Mouse (Mus musculus): ENCODE results near the gene Spg21. TPM values are rescaled to one million over a fixed set of nuclear protein-coding genes. Genes with fewer than 3 reads are reported as not detected.
A peak's percentile ranks its signal among the peaks of the same experiment; 100 is the strongest.

Spg21 gene
- total RNA-seq, 1 experiment from 2014 or later: 39.9 TPM

DNA sequence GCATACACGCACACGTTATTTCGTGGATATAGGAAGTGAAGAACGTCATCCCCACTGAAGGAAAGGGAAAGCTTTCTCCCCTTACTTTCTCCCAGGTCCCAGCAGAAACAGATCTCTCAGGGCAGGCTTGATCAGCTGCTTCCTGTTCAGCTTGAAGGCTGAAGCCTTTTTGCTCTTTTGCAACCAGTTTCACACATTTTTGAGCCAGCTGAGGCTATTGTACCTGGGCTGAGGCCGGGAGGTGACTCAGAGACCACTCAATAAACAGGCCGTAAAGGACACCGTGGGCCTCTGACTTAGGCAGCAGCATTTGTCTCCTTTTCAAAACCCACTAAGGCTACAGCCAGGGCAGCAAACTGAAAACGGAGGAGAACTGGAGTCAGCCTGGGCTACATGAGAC is 72.2 kb downstream of the Spg21 start:
- ATAC-seq (replicated peaks; ENCODE audit: low read depth, poor library complexity, severe bottlenecking): no peak

DNA sequence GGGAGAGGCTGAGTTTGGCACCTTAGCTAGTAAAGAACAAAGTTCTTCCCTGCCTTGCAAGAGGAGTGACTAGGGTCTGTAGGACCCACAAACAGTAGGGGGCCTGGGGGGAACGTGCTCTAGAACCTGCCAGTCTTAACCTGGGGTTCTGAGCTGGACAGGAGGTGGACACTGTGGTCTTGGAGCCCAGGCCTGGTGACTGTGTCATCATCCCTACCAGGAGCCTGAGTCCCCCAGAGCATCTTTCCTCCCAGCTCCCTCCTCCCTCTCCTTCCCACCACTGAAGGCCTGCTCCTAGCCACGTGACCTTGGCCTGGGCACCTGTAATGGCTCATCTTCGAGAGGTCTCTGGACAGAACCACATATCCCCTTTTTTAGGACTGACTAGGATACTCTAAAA is 73.4 kb downstream of the Spg21 start:
- ATAC-seq (replicated peaks; ENCODE audit: low read depth, poor library complexity, severe bottlenecking): no peak

DNA sequence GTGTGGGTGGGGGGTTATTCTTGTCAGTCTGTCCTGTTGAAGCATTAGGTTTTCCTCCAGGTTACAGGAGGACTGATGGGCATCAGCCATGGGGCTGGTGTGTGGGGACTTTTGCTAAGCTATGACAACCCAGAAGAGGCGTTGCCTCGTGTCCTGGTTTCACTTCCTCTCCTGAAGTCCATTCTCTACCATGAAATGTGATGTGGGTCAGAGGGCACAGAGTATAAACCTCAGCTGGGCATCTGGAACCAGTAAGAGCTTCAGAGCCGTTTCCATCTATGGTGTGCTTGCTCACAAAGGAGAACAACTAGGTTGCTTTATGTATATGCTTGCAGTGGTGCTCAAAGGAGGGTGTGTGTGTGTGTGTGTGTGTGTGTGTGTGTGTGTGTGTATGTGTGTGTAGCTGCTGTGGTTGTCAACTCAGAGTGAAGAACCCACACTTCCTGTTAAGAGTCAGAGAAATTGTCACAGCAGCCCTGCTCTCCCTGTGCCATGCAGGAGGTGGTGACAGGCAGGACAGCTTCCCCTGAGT is 74.5 kb downstream of the Spg21 start:
- ATAC-seq (replicated peaks; ENCODE audit: low read depth, poor library complexity, severe bottlenecking): peak; percentile 68

DNA sequence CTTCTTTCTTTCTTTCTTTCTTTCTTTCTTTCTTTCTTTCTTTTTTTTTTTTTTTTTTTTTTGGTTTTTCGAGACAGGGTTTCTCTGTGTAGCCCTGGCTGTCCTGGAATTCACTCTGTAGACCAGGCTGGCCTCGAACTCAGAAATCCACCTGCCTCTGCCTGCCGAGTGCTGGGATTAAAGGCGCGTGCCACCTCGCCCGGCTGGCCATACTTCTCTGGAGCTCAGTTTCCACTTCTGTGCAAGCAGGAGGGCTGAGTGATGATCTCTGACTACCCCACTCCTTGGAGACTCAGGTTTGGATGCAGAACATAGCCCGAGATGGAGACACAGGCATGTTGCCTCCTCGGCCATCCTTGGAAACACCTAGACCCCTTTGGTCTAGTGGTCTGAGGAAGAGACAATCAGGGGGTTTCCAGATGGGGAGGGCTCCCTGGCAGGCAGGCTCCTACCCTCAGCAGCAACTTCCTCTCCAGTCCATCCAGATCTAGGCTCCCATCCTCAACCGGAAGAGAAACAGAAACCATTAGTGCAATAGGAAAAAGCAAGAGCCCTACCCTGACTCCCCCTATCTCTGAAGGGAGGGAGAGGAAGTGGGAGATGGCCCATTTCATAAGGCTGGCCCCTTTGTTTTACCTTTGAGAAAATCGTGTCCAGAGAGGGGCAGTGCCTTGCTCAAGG is 75.2 kb downstream of the Spg21 start:
- ATAC-seq (replicated peaks; ENCODE audit: low read depth, poor library complexity, severe bottlenecking): peak; percentile 56

DNA sequence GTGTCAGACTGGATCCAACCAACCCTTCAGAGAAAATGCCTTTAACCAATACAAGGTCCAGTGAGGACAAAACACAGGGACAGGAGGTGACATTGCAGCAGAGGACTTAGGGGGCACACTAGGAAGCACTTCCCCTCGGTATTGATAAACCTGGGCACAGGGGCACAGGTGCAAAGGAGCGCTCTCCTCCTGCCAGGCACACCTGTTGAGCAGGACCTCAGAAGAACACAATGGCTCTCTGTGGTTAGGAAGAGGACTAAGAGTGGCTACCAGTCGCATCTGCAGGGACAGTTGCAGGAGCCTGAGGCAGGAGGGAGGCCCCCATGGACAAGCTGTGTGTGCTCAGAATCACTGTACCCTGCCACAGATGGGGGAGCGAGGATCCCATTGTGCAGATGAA is 75.7 kb downstream of the Spg21 start:
- no peak for ATAC-seq (replicated peaks; ENCODE audit: low read depth, poor library complexity, severe bottlenecking)

Other genes starting within 250 kb of the Spg21 start
- 0.14 TPM in 1 of 2 replicates, not detected in the other for gene Cilp, start 195.8 kb upstream of the Spg21 start, total RNA-seq (2017)
- gene Clpx, start 166.7 kb upstream of the Spg21 start, total RNA-seq (2017): 50.2 and 53.4 TPM in 2 replicates
- gene Pdcd7, start 114.8 kb upstream of the Spg21 start, total RNA-seq (2017): 24.3 and 29.0 TPM in 2 replicates
- not detected in 2 replicates for gene Ubap1l, start 99.9 kb upstream of the Spg21 start, total RNA-seq (2017)
- 0.55 TPM in 1 of 2 replicates, not detected in the other for gene Kbtbd13, start 69.3 kb upstream of the Spg21 start, total RNA-seq (2017)
- gene Rasl12, start 62.4 kb upstream of the Spg21 start, total RNA-seq (2017): 0.14 TPM in 1 of 2 replicates, not detected in the other
- not detected in 2 replicates for gene Slc51b, start 38.0 kb upstream of the Spg21 start, total RNA-seq (2017)
- 19.2 and 21.0 TPM in 2 replicates for gene Mtfmt, start 25.2 kb upstream of the Spg21 start, total RNA-seq (2017)
- gene Ankdd1a, start 59.2 kb downstream of the Spg21 start, total RNA-seq (2017): not detected in 2 replicates
- gene Plekho2, start 119.1 kb downstream of the Spg21 start, total RNA-seq (2017): 19.3 and 20.0 TPM in 2 replicates
- gene Pif1, start 126.2 kb downstream of the Spg21 start, total RNA-seq (2017): 12.9 and 29.1 TPM in 2 replicates
- 2.0 and 3.1 TPM in 2 replicates for gene Rbpms2, start 168.7 kb downstream of the Spg21 start, total RNA-seq (2017)
- 40.1 and 45.3 TPM in 2 replicates for gene Oaz2, start 207.1 kb downstream of the Spg21 start, total RNA-seq (2017)